Mouse (Mus musculus): ENCODE results near the gene Exosc9. TPM values are rescaled to one million over a fixed set of nuclear protein-coding genes. Genes with fewer than 3 reads are reported as not detected.

Gene Exosc9
- polyA plus RNA-seq, 1 experiment from 2014 or later = 69.3 TPM

DNA sequence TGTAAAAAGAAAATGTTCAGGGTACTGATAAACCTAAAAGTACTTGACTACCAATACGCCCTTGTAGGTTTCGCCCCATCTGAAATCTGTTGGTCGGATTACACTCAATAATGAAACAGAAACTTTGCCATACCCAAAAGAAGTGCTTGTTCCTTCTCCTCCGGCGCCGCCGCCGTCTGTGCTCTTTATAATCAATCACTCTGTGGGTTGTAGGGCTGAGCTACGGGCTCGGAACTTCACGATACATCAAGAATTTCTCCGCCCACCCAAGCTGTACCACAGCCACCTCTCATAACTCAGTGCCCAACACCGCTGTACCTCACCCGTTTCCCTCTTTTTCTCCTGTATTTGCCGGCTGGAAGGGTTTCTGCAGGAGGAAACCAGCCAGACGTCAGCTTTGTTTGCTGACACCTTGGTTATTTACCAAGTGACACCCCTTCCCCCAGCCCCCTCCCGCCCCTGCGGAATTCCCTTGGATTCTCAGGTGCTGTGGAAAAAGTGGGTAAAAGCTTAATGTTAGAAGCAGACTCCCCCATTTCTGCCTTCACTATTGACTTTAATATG lies 20.3 kb upstream of the Exosc9 start:
- H3K4me3 ChIP-seq = peak overlapping the region; percentile 28
- H3K36me3 ChIP-seq = no peaks in the 10 kb centered on the region
- no peak for ATAC-seq (ENCODE audit: insufficient number of reproducible peaks, insufficient read depth, low FRiP score, low TSS enrichment, low read depth)
- no peaks in the 10 kb centered on the region for H3K9me3 ChIP-seq
- WGBS = 13% methylated on average over 18 of the region's 18 CpGs
- H3K4me2 ChIP-seq = peak overlapping the region; percentile 51
- peaks cover 11% of the 10 kb centered on the region for H3K4me1 ChIP-seq
- peak overlapping the region; percentile 41; the same call in 1 of the 2 replicates for H3K9ac ChIP-seq
- H3K27ac ChIP-seq = no peak overlapping the region
- peaks cover 31% of the 10 kb centered on the region for H3K27me3 ChIP-seq

DNA sequence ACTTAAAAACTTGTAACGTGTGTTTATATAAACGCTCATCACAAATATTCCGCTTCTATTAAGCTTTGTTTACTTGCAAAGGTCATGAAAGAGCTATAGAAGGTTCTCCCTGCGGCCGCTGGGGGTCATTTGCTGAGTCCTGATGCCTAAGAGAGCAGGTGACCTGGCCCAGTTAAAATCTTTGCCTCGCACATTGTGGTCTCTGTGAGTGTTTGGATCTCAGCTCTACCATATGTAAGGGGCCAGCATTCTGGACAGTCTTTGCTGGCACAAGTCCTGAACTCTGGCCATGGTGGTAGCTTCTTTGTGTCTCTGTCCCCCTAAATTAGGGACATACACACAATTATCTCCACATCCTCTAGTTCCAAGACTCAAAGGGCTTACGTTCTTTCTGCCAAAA lies 19.7 kb upstream of the Exosc9 start:
- Histone ChIP-seq H3K27ac (no peak overlapping the region), H3K27me3 (peaks cover 31% of the 10 kb centered on the region), H3K4me2 (no peak overlapping the region), H3K9me3 (no peaks in the 10 kb centered on the region), H3K4me1 (peaks cover 11% of the 10 kb centered on the region), H3K36me3 (no peaks in the 10 kb centered on the region), H3K4me3 (no peak overlapping the region), H3K9ac (no peak overlapping the region)
- WGBS = 33% methylated on average over 7 of the region's 7 CpGs
- no peak for ATAC-seq (ENCODE audit: insufficient number of reproducible peaks, insufficient read depth, low FRiP score, low TSS enrichment, low read depth)

DNA sequence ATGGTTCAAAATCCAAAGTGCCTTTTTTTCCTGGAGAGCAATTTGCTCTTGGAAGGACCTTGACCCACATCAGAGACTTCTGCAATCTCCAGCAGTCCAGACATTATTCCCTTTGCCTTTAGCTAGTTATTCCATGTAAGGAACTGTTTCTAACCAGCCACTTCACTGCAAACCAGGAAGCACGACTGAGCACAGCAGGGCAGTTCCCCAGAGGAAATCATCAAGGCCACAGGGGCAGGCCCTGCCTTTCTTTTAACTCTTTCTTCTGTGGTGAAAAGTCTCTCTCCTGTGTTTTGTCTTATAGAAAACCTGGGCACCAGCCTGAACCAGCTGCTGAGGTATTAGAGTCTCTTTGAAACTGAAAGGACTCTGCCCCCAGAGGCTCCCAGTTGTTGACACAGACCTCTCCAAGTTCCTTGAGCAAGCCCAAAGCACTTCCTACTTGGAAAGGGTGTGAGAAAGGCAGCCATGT lies 19.2 kb upstream of the Exosc9 start:
- Histone ChIP-seq H3K9ac (no peak overlapping the region), H3K4me3 (no peak overlapping the region), H3K9me3 (no peaks in the 10 kb centered on the region), H3K27ac (no peak overlapping the region), H3K27me3 (peaks cover 31% of the 10 kb centered on the region), H3K4me2 (no peak overlapping the region), H3K36me3 (no peaks in the 10 kb centered on the region), H3K4me1 (peaks cover 11% of the 10 kb centered on the region)
- ATAC-seq (ENCODE audit: insufficient number of reproducible peaks, insufficient read depth, low FRiP score, low TSS enrichment, low read depth) = no peak
- WGBS = 3% methylated on average over 1 of the region's 1 CpGs

DNA sequence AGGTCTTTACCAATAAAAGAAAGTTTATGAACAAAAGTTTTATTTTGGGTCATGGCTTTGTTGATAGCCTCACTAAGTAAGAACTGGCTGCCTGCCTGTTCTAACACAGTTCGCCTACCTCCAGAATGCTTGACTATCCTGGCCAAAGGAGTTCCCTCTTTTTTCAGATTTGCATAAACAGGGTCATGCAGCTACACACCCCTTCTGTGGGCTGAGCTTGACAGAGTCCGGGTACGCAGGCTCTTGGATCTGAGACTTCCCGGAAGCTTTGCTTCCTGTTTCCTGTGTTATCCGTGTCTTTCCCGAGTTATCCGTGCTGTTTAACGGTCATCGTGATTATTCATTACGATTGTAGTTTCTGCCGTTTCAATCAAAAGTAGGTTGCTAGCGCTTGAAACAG lies 16.4 kb upstream of the Exosc9 start:
- H3K4me2 ChIP-seq = no peak overlapping the region
- no peaks in the 10 kb centered on the region for H3K9me3 ChIP-seq
- no peak for ATAC-seq (ENCODE audit: insufficient number of reproducible peaks, insufficient read depth, low FRiP score, low TSS enrichment, low read depth)
- peaks cover 11% of the 10 kb centered on the region for H3K4me1 ChIP-seq
- no peak overlapping the region for H3K27ac ChIP-seq
- H3K36me3 ChIP-seq = no peaks in the 10 kb centered on the region
- WGBS = 88% methylated on average over 12 of the region's 12 CpGs
- H3K9ac ChIP-seq = no peak overlapping the region
- H3K27me3 ChIP-seq = peaks cover 22% of the 10 kb centered on the region
- no peak overlapping the region for H3K4me3 ChIP-seq

DNA sequence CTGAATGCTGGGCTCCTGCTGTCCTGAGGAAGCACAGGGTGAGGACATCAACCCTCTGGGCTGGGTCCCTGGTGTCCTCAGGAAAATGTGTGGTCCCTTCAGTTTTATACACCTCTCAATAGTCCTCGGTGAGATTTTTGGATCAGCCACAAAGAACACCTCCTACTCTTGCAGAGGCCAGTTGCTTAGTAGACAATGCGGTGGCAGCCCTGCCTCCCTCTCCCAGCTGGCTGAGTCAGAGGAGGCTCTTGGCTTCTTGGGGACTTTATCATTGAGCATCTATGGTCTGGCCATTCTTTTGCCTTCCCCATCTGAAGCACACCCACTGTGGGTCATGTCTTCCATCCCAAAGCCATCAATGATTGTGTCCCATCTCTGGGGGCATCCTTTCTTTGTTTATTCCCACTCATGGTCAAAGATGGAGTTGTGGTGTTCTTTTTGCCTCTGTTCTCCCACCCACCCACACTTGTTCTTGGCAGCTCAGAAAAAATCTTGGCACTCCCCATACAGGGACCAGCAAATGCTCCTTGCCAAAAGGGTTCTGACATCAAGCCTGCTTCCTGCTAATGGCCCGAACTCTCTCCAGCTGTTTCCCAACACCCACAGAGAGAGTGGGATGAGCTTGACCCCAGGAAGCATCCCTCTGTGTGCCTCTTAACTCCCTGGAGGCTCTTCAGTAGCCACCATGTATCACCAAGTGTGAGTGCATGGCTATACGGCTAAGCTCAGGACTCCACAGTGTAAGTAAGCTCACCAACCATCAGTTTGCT lies 14.5 kb upstream of the Exosc9 start:
- no peak overlapping the region for H3K4me3 ChIP-seq

DNA sequence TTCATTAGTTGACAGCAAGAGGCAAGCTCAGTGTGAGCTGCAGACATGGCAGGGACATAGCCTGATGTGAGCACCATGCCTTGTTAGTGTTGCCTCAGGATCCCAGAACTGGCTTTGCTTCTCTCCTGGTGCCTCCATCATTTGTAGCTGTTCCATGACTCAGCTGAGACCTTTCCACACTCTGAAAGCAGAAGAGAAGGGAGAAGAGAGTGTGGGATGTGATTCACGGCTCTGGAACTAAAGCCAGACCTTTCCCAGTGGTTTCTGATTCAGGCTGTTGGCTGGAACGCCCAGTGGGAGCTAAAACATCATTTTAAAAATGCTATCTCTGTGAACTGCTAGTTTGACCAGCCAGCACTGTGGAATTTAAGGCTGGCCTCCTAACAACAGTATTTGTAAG lies 11.7 kb upstream of the Exosc9 start:
- Histone ChIP-seq H3K4me2 (no peak overlapping the region), H3K27ac (no peak overlapping the region), H3K4me1 (no peaks in the 10 kb centered on the region), H3K27me3 (no peaks in the 10 kb centered on the region), H3K9ac (no peak overlapping the region), H3K36me3 (no peaks in the 10 kb centered on the region), H3K4me3 (no peak overlapping the region), H3K9me3 (no peaks in the 10 kb centered on the region)
- WGBS = 73% methylated on average over 2 of the region's 2 CpGs
- no peak for ATAC-seq (ENCODE audit: insufficient number of reproducible peaks, insufficient read depth, low FRiP score, low TSS enrichment, low read depth)

More for the DNA sequence above, 14.5 kb upstream of the Exosc9 start:
- ATAC-seq (ENCODE audit: insufficient number of reproducible peaks, insufficient read depth, low FRiP score, low TSS enrichment, low read depth) = no peak
- Histone ChIP-seq H3K36me3 (no peaks in the 10 kb centered on the region), H3K9me3 (no peaks in the 10 kb centered on the region), H3K27ac (no peak overlapping the region), H3K4me2 (no peak overlapping the region), H3K27me3 (peaks cover 6% of the 10 kb centered on the region), H3K4me1 (peaks cover under 1% of the 10 kb centered on the region; the same call in 1 of the 2 replicates), H3K9ac (no peak overlapping the region)
- WGBS = 84% methylated on average over 4 of the region's 4 CpGs

DNA sequence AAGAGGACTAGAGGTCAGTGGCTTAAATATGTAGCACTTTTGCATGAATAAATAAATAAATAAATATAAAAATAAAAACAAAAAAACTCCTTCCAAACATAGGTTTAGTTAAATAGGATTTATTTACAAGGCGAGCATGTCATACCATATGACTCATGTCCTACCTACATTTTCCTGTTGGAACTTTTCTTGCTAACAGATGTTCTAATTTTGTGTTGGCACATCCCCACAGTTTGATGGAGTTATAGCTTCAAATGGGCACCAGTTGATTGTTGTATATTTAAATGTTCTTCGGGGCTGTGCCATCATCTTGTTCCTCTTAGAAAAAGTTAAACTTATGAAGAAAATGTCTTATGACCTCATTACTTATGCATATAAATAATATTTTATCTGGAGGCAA lies 11.0 kb upstream of the Exosc9 start:
- no peak for ATAC-seq (ENCODE audit: insufficient number of reproducible peaks, insufficient read depth, low FRiP score, low TSS enrichment, low read depth)
- no peaks in the 10 kb centered on the region for H3K27me3 ChIP-seq
- no peak overlapping the region for H3K4me3 ChIP-seq
- H3K4me2 ChIP-seq = no peak overlapping the region
- WGBS = 90% methylated on average over 2 of the region's 2 CpGs
- no peak overlapping the region for H3K9ac ChIP-seq
- H3K9me3 ChIP-seq = no peaks in the 10 kb centered on the region
- H3K27ac ChIP-seq = no peak overlapping the region
- H3K4me1 ChIP-seq = no peaks in the 10 kb centered on the region
- H3K36me3 ChIP-seq = no peaks in the 10 kb centered on the region

DNA sequence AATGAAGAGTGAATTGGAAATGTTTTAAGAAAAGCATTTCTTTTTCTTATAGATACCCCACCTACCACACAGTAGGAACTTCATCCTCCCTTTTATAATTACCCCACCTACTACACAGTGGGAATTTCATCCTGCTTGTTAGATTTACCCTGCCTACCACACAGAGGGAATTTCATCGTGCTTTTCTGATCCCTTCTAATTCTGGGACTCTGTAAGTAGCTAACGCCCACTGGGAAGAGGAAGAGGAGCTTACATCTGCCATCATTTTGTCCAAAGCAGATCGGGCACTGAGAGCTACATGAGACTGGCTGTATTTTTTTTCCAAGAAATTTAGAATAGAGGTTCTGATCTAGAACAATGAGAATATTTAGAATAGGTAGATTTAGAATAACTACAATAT lies 7.4 kb upstream of the Exosc9 start:
- Histone ChIP-seq H3K36me3 (no peaks in the 10 kb centered on the region), H3K9me3 (no peaks in the 10 kb centered on the region), H3K27ac (no peak overlapping the region), H3K9ac (no peak overlapping the region), H3K4me1 (no peaks in the 10 kb centered on the region), H3K4me3 (no peak overlapping the region), H3K4me2 (no peak overlapping the region), H3K27me3 (no peaks in the 10 kb centered on the region)
- WGBS = 74% methylated on average over 3 of the region's 3 CpGs
- no peak for ATAC-seq (ENCODE audit: insufficient number of reproducible peaks, insufficient read depth, low FRiP score, low TSS enrichment, low read depth)

DNA sequence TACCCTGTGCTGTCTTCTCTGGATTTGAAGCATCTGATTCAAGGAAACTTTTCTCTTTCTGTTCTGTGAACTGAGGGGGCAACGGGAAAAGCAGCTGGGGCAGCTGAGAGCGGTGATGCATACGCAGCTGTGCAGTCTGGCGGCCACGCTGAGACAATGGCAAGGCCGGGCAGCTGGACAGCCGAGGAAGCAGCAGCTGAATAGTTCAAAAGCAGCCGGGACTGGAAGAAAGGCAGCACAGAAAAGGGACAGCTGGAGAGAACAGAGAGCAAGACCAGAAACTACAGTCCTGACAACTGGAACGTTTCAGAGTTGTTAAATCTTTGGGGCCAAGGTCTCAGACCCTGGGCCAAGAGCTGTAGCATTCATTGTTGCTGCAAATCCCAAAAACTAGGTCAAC lies 1.1 kb upstream of the Exosc9 start:
- Histone ChIP-seq H3K4me2 (peak overlapping the region; percentile 86), H3K9me3 (no peaks in the 10 kb centered on the region), H3K4me1 (peaks cover 7% of the 10 kb centered on the region), H3K4me3 (no peak overlapping the region), H3K27me3 (no peaks in the 10 kb centered on the region), H3K9ac (peak overlapping the region; percentile 80; the same call in 1 of the 2 replicates), H3K36me3 (peaks cover 24% of the 10 kb centered on the region), H3K27ac (no peak overlapping the region)
- ATAC-seq (ENCODE audit: insufficient number of reproducible peaks, insufficient read depth, low FRiP score, low TSS enrichment, low read depth) = no peak
- WGBS = 41% methylated on average over 9 of the region's 9 CpGs

DNA sequence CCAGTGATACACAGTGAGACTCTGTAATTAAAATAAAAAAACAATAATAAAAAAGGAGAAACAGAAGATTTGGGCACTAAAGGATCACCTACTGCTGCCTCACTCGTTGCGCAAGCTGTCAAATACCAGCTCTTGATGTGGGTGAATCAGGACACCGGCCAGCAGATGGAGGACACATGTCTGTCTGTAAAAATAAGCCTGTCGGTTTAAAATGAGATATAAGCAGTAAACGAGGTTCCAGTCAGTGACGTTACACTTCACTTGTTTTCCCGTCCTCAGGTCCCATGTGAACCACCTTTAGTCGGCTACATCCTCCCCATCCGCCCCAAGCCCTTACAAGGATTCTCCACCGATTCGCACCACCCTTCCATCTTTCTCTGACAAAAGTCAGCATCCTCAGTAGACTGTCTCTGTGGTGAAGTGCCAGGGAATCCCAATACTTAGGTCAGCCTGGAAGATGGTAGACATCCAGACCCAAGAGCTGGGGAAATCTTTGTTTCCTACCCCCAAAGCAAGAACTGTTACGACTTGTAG lies 488 bp upstream of the Exosc9 start:
- H3K9me3 ChIP-seq = no peaks in the 10 kb centered on the region
- H3K27me3 ChIP-seq = no peaks in the 10 kb centered on the region
- peak overlapping the region; percentile 82 for H3K4me3 ChIP-seq
- peak overlapping the region; percentile 80 for H3K9ac ChIP-seq
- peak overlapping the region; percentile 86 for H3K4me2 ChIP-seq
- peaks cover 7% of the 10 kb centered on the region for H3K4me1 ChIP-seq
- peaks cover 26% of the 10 kb centered on the region for H3K36me3 ChIP-seq
- 16% methylated on average over 12 of the region's 12 CpGs for WGBS
- 0 out of 2 replicates have a peak, but pooled peaks have one; percentile 7 for ATAC-seq (ENCODE audit: insufficient number of reproducible peaks, insufficient read depth, low FRiP score, low TSS enrichment, low read depth)
- no peak overlapping the region; the same call in 1 of the 2 replicates for H3K27ac ChIP-seq

DNA sequence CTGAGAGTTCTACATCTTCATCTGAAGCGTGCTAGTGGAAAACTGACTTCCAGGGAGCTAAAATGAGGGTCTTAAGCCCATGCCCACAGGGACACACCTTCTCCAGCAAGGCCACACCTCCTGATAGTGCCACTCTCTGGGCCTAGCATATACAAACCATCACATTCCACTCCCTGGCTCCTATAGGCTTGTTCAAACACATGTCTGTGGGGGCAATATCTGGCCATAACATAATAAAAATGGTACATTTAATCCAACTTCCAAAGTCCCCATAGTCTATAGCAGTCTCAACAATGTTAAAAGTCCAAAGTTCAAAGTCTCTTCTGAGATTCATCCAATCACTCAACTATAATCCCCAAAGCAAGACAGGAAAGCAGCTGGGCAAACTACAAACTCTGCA lies 5.2 kb downstream of the Exosc9 start:
- Histone ChIP-seq H3K27me3 (no peaks in the 10 kb centered on the region), H3K4me2 (no peak overlapping the region), H3K36me3 (peaks cover 77% of the 10 kb centered on the region), H3K9me3 (no peaks in the 10 kb centered on the region), H3K9ac (no peak overlapping the region), H3K4me3 (no peak overlapping the region), H3K4me1 (no peaks in the 10 kb centered on the region; the same call in 1 of the 2 replicates), H3K27ac (no peak overlapping the region)
- WGBS = 80% methylated on average over 1 of the region's 1 CpGs
- ATAC-seq (ENCODE audit: insufficient number of reproducible peaks, insufficient read depth, low FRiP score, low TSS enrichment, low read depth) = no peak

DNA sequence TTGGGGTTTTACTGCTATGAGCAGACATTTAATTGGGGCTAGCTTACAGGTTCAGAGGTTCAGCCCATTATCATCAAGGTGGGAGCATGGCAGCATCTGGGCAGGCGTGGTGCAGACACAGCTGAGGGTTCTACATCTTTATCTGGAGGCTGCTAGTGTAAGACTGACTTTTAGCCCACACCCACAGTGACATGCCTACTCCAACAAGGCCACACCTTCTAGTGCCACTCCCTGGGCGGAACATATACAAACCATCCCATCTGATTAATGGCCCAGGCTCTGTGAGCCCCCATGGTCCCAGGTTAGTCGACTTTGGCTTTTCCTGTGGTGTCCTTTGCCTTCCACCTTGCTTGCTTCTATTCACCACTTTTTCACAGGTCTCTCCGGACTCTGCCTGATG lies 7.2 kb downstream of the Exosc9 start:
- Histone ChIP-seq H3K4me3 (no peak overlapping the region), H3K9ac (no peak overlapping the region), H3K27me3 (no peaks in the 10 kb centered on the region), H3K4me1 (no peaks in the 10 kb centered on the region), H3K36me3 (peaks cover 88% of the 10 kb centered on the region), H3K27ac (no peak overlapping the region), H3K9me3 (no peaks in the 10 kb centered on the region), H3K4me2 (no peak overlapping the region)
- WGBS = 82% methylated on average over 4 of the region's 4 CpGs
- no peak for ATAC-seq (ENCODE audit: insufficient number of reproducible peaks, insufficient read depth, low FRiP score, low TSS enrichment, low read depth)

Data from embryonic facial prominence, embryonic 13.5 days (tissue).